Mouse (Mus musculus): ENCODE results near the gene Gbx1. TPM values are rescaled to one million over a fixed set of nuclear protein-coding genes. Genes with fewer than 3 reads are reported as not detected.
"Not testable (repeated sequence)": the region's sequence is repeated elsewhere in the genome, so short reads cannot be mapped to it uniquely, and the experiment has no call there.

Gbx1 gene
- 11.0 and 12.0 TPM in 2 replicates for polyA plus RNA-seq (2016; fragmentation: Nextera tagmentation; extraction: Ambion mirVana)

- no peaks in the 10 kb centered on the region for H3K9me3 ChIP-seq
- no peak within 1 kb of the TSS for H3K27ac ChIP-seq
- peak; percentile 56 for ATAC-seq (ENCODE audit: low FRiP score, low read depth)
- peak within 1 kb of the TSS; percentile 90 for H3K4me2 ChIP-seq (replicated peaks)
- WGBS: 0% methylated on average over 37 of the region's 49 CpGs
- peak within 1 kb of the TSS; percentile 58 for H3K9ac ChIP-seq
- peaks cover 29% of the 10 kb centered on the region for H3K4me1 ChIP-seq
- no peaks in the 10 kb centered on the region for H3K36me3 ChIP-seq
- peaks cover 72% of the 10 kb centered on the region for H3K27me3 ChIP-seq (replicated peaks)
- H3K4me3 ChIP-seq: peak within 1 kb of the TSS; percentile 52
These were observed at the start of gene Gbx1 for GRCm38 (mm10) chr5:24526889-24527230. TSS of gene Gbx1 (minus strand) at chr5:24527202.

DNA sequence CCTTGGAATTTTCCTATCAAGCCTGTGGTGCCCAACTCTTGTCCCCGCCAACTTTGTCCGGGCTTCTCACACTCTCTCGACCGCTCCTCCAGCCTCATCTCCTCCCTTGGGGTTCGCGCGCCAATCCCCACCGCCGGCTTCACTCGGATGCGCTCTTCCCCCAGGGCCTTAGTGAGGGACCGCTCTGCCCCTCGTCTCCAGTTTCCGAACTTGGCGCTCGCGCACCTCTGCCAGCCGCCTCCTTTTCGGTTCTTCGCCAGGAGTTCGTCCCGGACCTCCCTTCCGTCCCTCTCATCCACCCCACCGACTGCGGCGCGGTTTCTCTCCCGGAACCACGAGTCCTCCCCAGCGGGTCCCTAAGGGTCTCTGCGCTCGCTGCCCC, 49.8 kb upstream of the Gbx1 start:
- WGBS: under 1% methylated on average over 32 of the region's 32 CpGs
- H3K27ac ChIP-seq: no peak overlapping the region
- no peaks in the 10 kb centered on the region for H3K9me3 ChIP-seq
- peak overlapping the region; percentile 87 for H3K4me2 ChIP-seq (replicated peaks)
- peaks cover 35% of the 10 kb centered on the region for H3K36me3 ChIP-seq
- H3K4me3 ChIP-seq: peak overlapping the region; percentile 69
- peak overlapping the region; percentile 78 for H3K9ac ChIP-seq
- peaks cover 16% of the 10 kb centered on the region for H3K4me1 ChIP-seq
- H3K27me3 ChIP-seq (replicated peaks): no peaks in the 10 kb centered on the region
- peak; percentile 57 for ATAC-seq (ENCODE audit: low FRiP score, low read depth)

- H3K36me3 ChIP-seq: peaks cover 43% of the 10 kb centered on the region
- H3K9ac ChIP-seq: no peak overlapping the region
- peak overlapping the region; percentile 87 for H3K4me2 ChIP-seq (replicated peaks)
- no peak for ATAC-seq (ENCODE audit: low FRiP score, low read depth)
- no peaks in the 10 kb centered on the region for H3K9me3 ChIP-seq
- H3K27ac ChIP-seq: no peak overlapping the region
- 0 out of 2 replicates have a peak overlapping the region, but pooled peaks have one; percentile 69 for H3K4me3 ChIP-seq
- no peaks in the 10 kb centered on the region for H3K27me3 ChIP-seq (replicated peaks)
- WGBS: 92% methylated on average over 1 of the region's 1 CpGs
- peaks cover 16% of the 10 kb centered on the region for H3K4me1 ChIP-seq
These were observed 48.9 kb upstream of the Gbx1 start for GRCm38 (mm10) chr5:24575948-24576347.

DNA sequence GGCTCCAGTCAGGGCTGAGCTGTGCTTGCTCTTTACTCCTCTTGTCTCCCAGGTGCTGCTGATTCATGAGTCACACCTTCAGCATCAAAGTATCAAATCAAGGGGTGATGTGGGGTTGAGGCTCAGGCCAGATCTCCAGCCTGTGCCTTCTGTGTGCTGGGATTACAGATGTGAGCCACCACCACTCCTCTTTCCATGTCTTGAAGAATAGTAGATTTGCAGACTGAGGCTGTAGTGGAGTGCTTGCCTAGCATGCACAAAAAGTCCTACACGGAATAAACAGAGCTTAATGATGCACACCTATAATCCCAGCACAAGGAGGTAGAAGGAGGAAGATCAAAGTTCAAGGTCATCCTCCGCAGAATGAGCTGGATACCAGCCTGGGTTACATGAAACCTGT, 29.7 kb upstream of the Gbx1 start, which contains the start of gene 4931409K22Rik:
Gene 4931409K22Rik, minus strand, starts transcription at position 101 of the 400 bp plus-strand sequence.
- no peak for ATAC-seq (ENCODE audit: low FRiP score, low read depth)
- Histone ChIP-seq H3K4me2 (replicated peaks) (no peak within 1 kb of the TSS), H3K9ac (no peak within 1 kb of the TSS), H3K9me3 (peaks cover 4% of the 10 kb centered on the region; the same call in 1 of the 2 replicates), H3K4me3 (no peak within 1 kb of the TSS), H3K4me1 (peaks cover 1% of the 10 kb centered on the region; the same call in 1 of the 2 replicates), H3K36me3 (no peaks in the 10 kb centered on the region), H3K27ac (no peak within 1 kb of the TSS), H3K27me3 (replicated peaks) (0 out of 2 replicates have a peak, but pooled peaks cover 3% of the 10 kb centered on the region)
- 85% methylated on average over 2 of the region's 2 CpGs for WGBS

- not testable (repeated sequence) for ATAC-seq (ENCODE audit: low FRiP score, low read depth); H3K36me3 ChIP-seq; H3K4me2 ChIP-seq (replicated peaks); H3K9ac ChIP-seq; H3K4me3 ChIP-seq; H3K27me3 ChIP-seq (replicated peaks); H3K27ac ChIP-seq; H3K9me3 ChIP-seq
- WGBS: 93% methylated on average over 7 of the region's 7 CpGs
- peaks cover 14% of the 10 kb centered on the region for H3K4me1 ChIP-seq
These were observed 28.3 kb upstream of the Gbx1 start for GRCm38 (mm10) chr5:24555335-24555734.

DNA sequence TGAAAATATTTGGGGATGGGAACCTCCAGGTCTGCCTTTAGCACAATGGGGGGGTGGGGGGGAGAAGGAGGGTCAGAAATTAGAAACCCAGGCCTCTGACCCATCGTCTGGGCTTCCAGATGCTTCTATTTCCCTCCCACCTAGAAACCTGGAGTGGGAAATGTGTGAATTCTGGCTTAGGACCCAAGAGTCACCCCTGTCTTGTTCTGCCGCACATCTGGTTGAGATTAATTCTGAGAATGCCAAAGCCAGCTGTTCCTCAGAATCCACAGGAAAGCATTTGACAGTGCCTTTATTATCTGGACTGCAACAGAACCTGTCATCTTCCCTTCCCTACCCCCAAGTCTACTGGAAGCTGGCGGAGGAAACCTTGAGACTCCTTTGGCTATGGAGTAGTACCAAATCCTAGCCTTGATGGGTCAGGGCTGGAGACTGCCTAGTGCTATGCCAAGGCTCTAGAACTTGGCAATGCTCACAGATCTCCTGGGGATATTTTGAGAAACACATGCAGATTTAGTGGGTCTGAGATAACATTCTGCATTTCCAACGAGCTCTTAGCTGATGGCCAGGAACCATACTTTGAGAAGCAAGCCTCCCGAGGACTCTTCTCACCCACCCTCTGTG, 26.7 kb upstream of the Gbx1 start:
- no peak for ATAC-seq (ENCODE audit: low FRiP score, low read depth)
- 70% methylated on average over 5 of the region's 5 CpGs for WGBS
- Histone ChIP-seq H3K4me3 (no peak overlapping the region), H3K4me2 (replicated peaks) (no peak overlapping the region), H3K9ac (no peak overlapping the region), H3K27ac (no peak overlapping the region), H3K36me3 (no peaks in the 10 kb centered on the region), H3K27me3 (replicated peaks) (0 out of 2 replicates have a peak, but pooled peaks cover 10% of the 10 kb centered on the region), H3K9me3 (peaks cover 4% of the 10 kb centered on the region; the same call in 1 of the 2 replicates), H3K4me1 (peaks cover 14% of the 10 kb centered on the region)

DNA sequence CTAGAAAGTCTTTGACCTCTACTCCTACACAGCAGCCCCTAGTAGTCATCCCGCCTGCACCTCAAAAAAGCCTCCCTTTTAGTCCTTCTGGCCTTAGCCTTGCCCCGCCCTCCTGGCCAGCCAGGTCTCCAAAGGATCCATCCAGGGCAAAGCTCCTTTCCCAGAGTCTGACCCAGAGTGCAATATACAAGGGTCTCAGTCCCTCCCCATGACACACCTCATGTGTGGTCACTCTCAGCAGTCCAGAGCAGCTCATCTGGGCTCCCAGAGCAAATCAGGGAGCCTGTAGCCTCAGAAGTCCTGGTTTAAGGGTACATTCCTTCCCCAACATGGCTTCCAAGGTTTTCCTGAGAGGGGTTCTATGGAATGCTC, 24.3 kb upstream of the Gbx1 start:
- no peak for ATAC-seq (ENCODE audit: low FRiP score, low read depth)
- H3K27me3 ChIP-seq (replicated peaks): peaks cover 11% of the 10 kb centered on the region; the same call in 1 of the 2 replicates
- H3K4me3 ChIP-seq: no peak overlapping the region
- H3K27ac ChIP-seq: 0 out of 2 replicates have a peak overlapping the region, but pooled peaks have one; percentile 46
- peak overlapping the region; percentile 46 for H3K4me2 ChIP-seq (replicated peaks)
- 34% methylated on average over 2 of the region's 2 CpGs for WGBS
- peaks cover 14% of the 10 kb centered on the region for H3K4me1 ChIP-seq
- no peaks in the 10 kb centered on the region for H3K36me3 ChIP-seq
- 0 out of 2 replicates have a peak overlapping the region, but pooled peaks have one; percentile 1 for H3K9ac ChIP-seq
- H3K9me3 ChIP-seq: peaks cover 4% of the 10 kb centered on the region; the same call in 1 of the 2 replicates

DNA sequence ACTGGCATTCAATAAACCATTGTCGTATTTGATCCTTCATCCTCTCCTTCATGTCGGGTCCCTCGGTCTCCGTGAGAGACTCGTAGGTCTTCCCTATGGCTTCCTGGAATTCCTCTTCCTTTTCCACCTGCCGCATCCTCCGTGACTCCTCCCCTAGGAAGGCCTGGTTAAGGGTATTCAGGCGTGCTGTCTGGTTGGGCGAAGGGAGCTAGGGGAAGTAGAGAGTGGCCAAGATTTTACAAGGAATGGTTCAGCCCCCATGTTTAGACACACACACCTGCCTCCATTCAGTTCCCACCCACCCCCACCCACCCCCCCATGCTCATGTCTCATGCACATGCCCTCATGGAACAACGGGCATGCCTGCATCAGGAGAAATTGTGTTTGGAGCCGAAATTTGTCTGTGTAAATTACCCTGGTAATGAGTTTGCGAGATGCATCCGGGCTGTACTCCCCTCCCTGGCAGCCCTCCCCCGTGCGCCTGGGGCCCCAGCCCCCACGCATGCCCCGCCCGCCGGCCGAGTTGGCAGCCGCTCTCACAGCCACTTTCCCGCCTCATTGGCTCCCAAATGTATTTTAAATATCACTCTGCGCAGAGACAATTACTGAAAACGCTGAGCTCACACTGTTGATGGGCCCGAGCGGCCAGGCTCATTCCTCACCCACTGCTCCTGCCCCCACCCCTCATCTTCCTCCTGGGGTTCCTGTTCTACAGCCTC, 23.8 kb upstream of the Gbx1 start:
- no peak overlapping the region for H3K27ac ChIP-seq
- no peak overlapping the region for H3K4me3 ChIP-seq
- 22% methylated on average over 26 of the region's 26 CpGs for WGBS
- peaks cover 11% of the 10 kb centered on the region; the same call in 1 of the 2 replicates for H3K27me3 ChIP-seq (replicated peaks)
- H3K9ac ChIP-seq: 0 out of 2 replicates have a peak overlapping the region, but pooled peaks have one; percentile 1
- H3K4me2 ChIP-seq (replicated peaks): peak overlapping the region; percentile 46
- no peaks in the 10 kb centered on the region for H3K36me3 ChIP-seq
- peaks cover 14% of the 10 kb centered on the region for H3K4me1 ChIP-seq
- peak; percentile 82 for ATAC-seq (ENCODE audit: low FRiP score, low read depth)
- 0 out of 2 replicates have a peak, but pooled peaks cover under 1% of the 10 kb centered on the region for H3K9me3 ChIP-seq

DNA sequence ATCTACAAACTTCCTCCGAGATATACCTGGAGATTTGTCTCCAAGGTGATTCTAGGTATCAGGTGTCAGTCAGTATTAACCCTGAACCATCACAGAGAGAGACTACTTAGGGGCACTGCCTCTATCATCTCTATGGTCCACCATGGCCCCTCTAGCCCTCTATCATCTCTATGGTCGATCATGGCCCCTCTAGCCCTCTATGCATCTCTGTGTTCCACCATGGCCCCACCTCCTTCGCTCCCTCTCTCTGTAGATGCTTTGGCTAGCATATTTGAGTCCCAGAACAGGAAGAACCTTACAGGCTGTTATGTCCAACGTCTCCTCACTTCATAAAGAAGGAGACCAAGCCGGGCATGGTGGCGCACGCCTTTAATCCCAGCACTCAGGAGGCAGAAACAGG, 15.6 kb upstream of the Gbx1 start:
- peaks cover 7% of the 10 kb centered on the region for H3K27me3 ChIP-seq (replicated peaks)
- no peak for ATAC-seq (ENCODE audit: low FRiP score, low read depth)
- no peaks in the 10 kb centered on the region for H3K9me3 ChIP-seq
- no peak overlapping the region for H3K27ac ChIP-seq
- 83% methylated on average over 7 of the region's 7 CpGs for WGBS
- no peak overlapping the region for H3K4me3 ChIP-seq
- H3K4me1 ChIP-seq: peaks cover 10% of the 10 kb centered on the region
- H3K36me3 ChIP-seq: no peaks in the 10 kb centered on the region
- no peak overlapping the region for H3K9ac ChIP-seq
- H3K4me2 ChIP-seq (replicated peaks): no peak overlapping the region

- Histone ChIP-seq H3K9ac (no peak overlapping the region), H3K4me2 (replicated peaks) (peak overlapping the region; percentile 22), H3K4me1 (peaks cover 10% of the 10 kb centered on the region), H3K9me3 (no peaks in the 10 kb centered on the region), H3K36me3 (no peaks in the 10 kb centered on the region), H3K27ac (no peak overlapping the region), H3K4me3 (no peak overlapping the region), H3K27me3 (replicated peaks) (peaks cover 6% of the 10 kb centered on the region)
- 56% methylated on average over 6 of the region's 6 CpGs for WGBS
- no peak for ATAC-seq (ENCODE audit: low FRiP score, low read depth)
These were observed 14.2 kb upstream of the Gbx1 start for GRCm38 (mm10) chr5:24541144-24541569.

- Histone ChIP-seq H3K9ac (0 out of 2 replicates have a peak within 1 kb of the TSS, but pooled peaks have one; percentile 29), H3K36me3 (no peaks in the 10 kb centered on the region), H3K4me2 (replicated peaks) (peak within 1 kb of the TSS; percentile 22), H3K9me3 (no peaks in the 10 kb centered on the region), H3K27ac (no peak within 1 kb of the TSS), H3K4me3 (no peak within 1 kb of the TSS), H3K27me3 (replicated peaks) (peaks cover 6% of the 10 kb centered on the region), H3K4me1 (peaks cover 10% of the 10 kb centered on the region)
- WGBS: 53% methylated on average over 14 of the region's 14 CpGs
- no peak for ATAC-seq (ENCODE audit: low FRiP score, low read depth)
These were observed 13.6 kb upstream of the Gbx1 start, which contains the start of gene Asb10 for GRCm38 (mm10) chr5:24540387-24541143. TSS of gene Asb10 (minus strand) at chr5:24540978.
